ENCODE assay signal across 12 mouse cellular contexts in genomic region chr11:83819806-83820483, GRCm38 (mm10). TPM values are rescaled to one million over a fixed set of nuclear protein-coding genes. Genes with fewer than 3 reads are reported as not detected.
A peak's percentile ranks its signal among the peaks of the same experiment; 100 is the strongest.
DNase-seq lines count a peak whose midpoint lies in the region; ATAC-seq and TF ChIP-seq lines count a peak whose summit lies in the region.
"Had no signal": no experiment of that assay in that cellular context is flagged by ENCODE, and none has a peak within 500 bp of the region (broad histone marks: within the 10 kb centered on the region; RNA-seq: fewer than 3 reads in every experiment).

No protein-coding gene starts in this region.

- no peak for TF ChIP-seq POLR2A in liver, adult 2 months (IDR thresholded peaks at IDR 0.05; ENCODE audit: extremely low read depth, insufficient read depth, low read length)

- peak overlapping the region; percentile 32 for H3K4me2 ChIP-seq in kidney, embryonic 15.5 days
- H3K4me2 ChIP-seq: heart, embryonic 15.5 days; limb, embryonic 15.5 days had no signal

- H3K27me3 ChIP-seq in liver, adult 2 months (ENCODE audit: control insufficient read depth, insufficient read depth, low read length), result no peaks in the 10 kb centered on the region
- H3K27me3 ChIP-seq in embryonic facial prominence, embryonic 10.5 days (replicated peaks; ENCODE audit: low read depth, poor library complexity, severe bottlenecking), result peaks cover 16% of the 10 kb centered on the region
- no peaks in the 10 kb centered on the region for H3K27me3 ChIP-seq in kidney, embryonic 15.5 days

- no peaks in the 10 kb centered on the region for H3K9me3 ChIP-seq in embryonic facial prominence, embryonic 10.5 days
- H3K9me3 ChIP-seq in kidney, embryonic 15.5 days (replicated peaks), result no peaks in the 10 kb centered on the region
- H3K9me3 ChIP-seq: heart, embryonic 15.5 days; limb, embryonic 15.5 days had no signal

- DNase-seq in liver, adult 2 months (ENCODE audit: extremely low read depth, low read depth, low spot score), result peak; percentile 86
- no peak for DNase-seq in liver
- DNase-seq in embryonic facial prominence, embryonic 10.5 days (ENCODE audit: low spot score), result peak; percentile 26
- peak; percentile 14 for DNase-seq in lung, postnatal 10 days
- DNase-seq in gastrocnemius, postnatal 10 days, result no peak
- DNase-seq in heart, postnatal 10 days, result no peak
- DNase-seq in heart, adult 11 months, result no peak

- H3K4me1 ChIP-seq in liver, adult 2 months (ENCODE audit: control insufficient read depth, insufficient read depth, low read length), result peaks cover 11% of the 10 kb centered on the region
- peaks cover 16% of the 10 kb centered on the region for H3K4me1 ChIP-seq in embryonic facial prominence, embryonic 10.5 days
- peaks cover 31% of the 10 kb centered on the region for H3K4me1 ChIP-seq in kidney, embryonic 15.5 days
- H3K4me1 ChIP-seq: heart, embryonic 15.5 days; limb, embryonic 15.5 days had no signal

- 32% methylated on average over 10 of the region's 10 CpGs for WGBS in liver, adult 2 months
- WGBS in embryonic facial prominence, embryonic 10.5 days, result 39% methylated on average over 10 of the region's 10 CpGs
- WGBS in kidney, embryonic 15.5 days, result 43% methylated on average over 10 of the region's 10 CpGs

- ATAC-seq in kidney, embryonic 15.5 days (replicated peaks; ENCODE audit: low FRiP score), result peak; percentile 87

- H3K79me2 ChIP-seq in liver, adult 2 months (ENCODE audit: control insufficient read depth, insufficient read depth, low read length), result no peaks in the 10 kb centered on the region

- no peak overlapping the region for H3K4me3 ChIP-seq in liver, adult 2 months (ENCODE audit: insufficient read depth, low read depth, low read length)
- no peak overlapping the region for H3K4me3 ChIP-seq in embryonic facial prominence, embryonic 10.5 days
- H3K4me3 ChIP-seq in kidney, embryonic 15.5 days (replicated peaks), result no peak overlapping the region
- H3K4me3 ChIP-seq: heart, embryonic 15.5 days; limb, embryonic 15.5 days had no signal

- no peak overlapping the region for H3K9ac ChIP-seq in liver, adult 2 months (ENCODE audit: low read depth, low read length)
- H3K9ac ChIP-seq in kidney, embryonic 15.5 days, result no peak overlapping the region
- H3K9ac ChIP-seq: heart, embryonic 15.5 days; limb, embryonic 15.5 days had no signal

- TF ChIP-seq CTCF in liver, adult 2 months (IDR thresholded peaks at IDR 0.05; ENCODE audit: low read depth, low read length), result no peak

- H3K36me3 ChIP-seq in liver, adult 2 months (ENCODE audit: control insufficient read depth, insufficient read depth, low read length), result no peaks in the 10 kb centered on the region
- H3K36me3 ChIP-seq in embryonic facial prominence, embryonic 10.5 days (replicated peaks), result no peaks in the 10 kb centered on the region
- H3K36me3 ChIP-seq in kidney, embryonic 15.5 days, result no peaks in the 10 kb centered on the region
- H3K36me3 ChIP-seq: heart, embryonic 15.5 days; limb, embryonic 15.5 days had no signal

- intact Hi-C loops in heart, postnatal 10 days (cut with DNase I), result no loop called here

- H3K27ac ChIP-seq in liver, adult 2 months (replicated peaks; ENCODE audit: insufficient read depth, low read depth, low read length), result peak overlapping the region; percentile 82
- peak overlapping the region; percentile 19 for H3K27ac ChIP-seq in embryonic facial prominence, embryonic 10.5 days (replicated peaks)
- peak overlapping the region; percentile 93 for H3K27ac ChIP-seq in kidney, embryonic 15.5 days
- H3K27ac ChIP-seq: heart, embryonic 15.5 days; limb, embryonic 15.5 days had no signal

RNA-seq across cellular contexts. Expression of gene Hnf1b, which starts 29.9 kb away (rescaled TPM):
- total RNA-seq in liver, adult 2 months (2014; rRNA removed), result 2.2 and 2.4 TPM in 2 replicates
- 13.7 and 14.9 TPM in 2 replicates for polyA plus RNA-seq in liver, adult 2 months (2012; rRNA removed)
- polyA plus RNA-seq in embryonic facial prominence, embryonic 10.5 days (2016; fragmentation: Nextera tagmentation; extraction: Ambion mirVana), result 0.07 and 0.18 TPM in 2 replicates
- polyA plus RNA-seq in kidney, embryonic 15.5 days (2015; fragmentation: Nextera tagmentation; extraction: Ambion mirVana), result 78.5 and 83.3 TPM in 2 replicates
- total RNA-seq in gastrocnemius, postnatal 10 days (2021), result not detected
- total RNA-seq in heart, postnatal 10 days (2021), result not detected
- total RNA-seq: gastrocnemius, adult 18-20 months; midbrain, postnatal 0 days had no signal

Comparison
In these comparisons a context has a peak if more than half of its experiments do, and no peak if none do; other contexts are left out.
1. DNase-seq: peak in liver, adult 2 months (single experiment), embryonic facial prominence, embryonic 10.5 days (single experiment) and lung, postnatal 10 days (single experiment); none in liver (single experiment), gastrocnemius, postnatal 10 days (single experiment), heart, postnatal 10 days (0 of 2) and heart, adult 11 months (single experiment).
2. H3K27ac ChIP-seq: peak in every context shown above with its lines; median percentile 93 in kidney, embryonic 15.5 days; 82 in liver, adult 2 months; 19 in embryonic facial prominence, embryonic 10.5 days.